Mouse (Mus musculus) monocyte, adult 5-6 weeks (primary cell): ENCODE data around the gene Zbtb48. TPM values are rescaled to one million over a fixed set of nuclear protein-coding genes. Genes with fewer than 3 reads are reported as not detected.
A peak's percentile ranks its signal among the peaks of the same experiment; 100 is the strongest.

Experiments used
- ATAC-seq: fragments of 153-309, 156-312 bp; replicated peaks from 2 replicates; pipeline ENCODE4 v1.8.0; 2017; ENCODE audit warnings: mild to moderate bottlenecking; ENCODE audit not compliant: low TSS enrichment, insufficient number of reproducible peaks, severe bottlenecking, poor library complexity, low FRiP score
- total RNA-seq: library from RNA; stranded (forward); fragments of 200-1000, 200-491, 200-594 nt; gene quantifications from 3 replicates; pipeline ENCODE4 v1.2.3, GENCODE M21; 2017

The Zbtb48 gene
- total RNA-seq, 1 experiment from 2014 or later: 10.8 TPM

GRCm38 (mm10) chr4:152008148-152008500 is 19.3 kb downstream of the Zbtb48 start:
- ATAC-seq: no peak

GRCm38 (mm10) chr4:152007481-152008147 is 19.9 kb downstream of the Zbtb48 start:
- ATAC-seq: no peak

DNA sequence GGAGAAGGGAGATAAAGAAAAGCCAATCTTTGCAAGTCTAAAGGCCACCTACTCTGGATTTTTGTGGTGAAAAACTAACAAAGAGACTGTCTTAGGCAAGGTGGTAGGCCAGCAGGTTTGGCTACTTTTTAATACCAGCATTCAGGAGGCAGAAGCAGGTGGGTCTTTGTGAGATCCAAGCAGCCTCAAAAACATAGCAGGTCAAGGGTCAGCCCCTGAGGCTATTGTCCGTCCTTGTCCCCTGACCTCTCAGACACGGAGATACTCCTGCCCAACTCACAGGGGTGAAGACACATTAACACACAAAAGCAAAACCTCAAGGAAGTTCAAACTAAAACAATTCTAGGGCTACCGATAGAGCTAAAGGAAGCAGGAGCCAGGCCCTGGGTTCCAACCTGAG is 20.7 kb downstream of the Zbtb48 start:
- ATAC-seq: no peak

- ATAC-seq: no peak
Measured at GRCm38 (mm10) chr4:152006137-152006536, 21.3 kb downstream of the Zbtb48 start.

DNA sequence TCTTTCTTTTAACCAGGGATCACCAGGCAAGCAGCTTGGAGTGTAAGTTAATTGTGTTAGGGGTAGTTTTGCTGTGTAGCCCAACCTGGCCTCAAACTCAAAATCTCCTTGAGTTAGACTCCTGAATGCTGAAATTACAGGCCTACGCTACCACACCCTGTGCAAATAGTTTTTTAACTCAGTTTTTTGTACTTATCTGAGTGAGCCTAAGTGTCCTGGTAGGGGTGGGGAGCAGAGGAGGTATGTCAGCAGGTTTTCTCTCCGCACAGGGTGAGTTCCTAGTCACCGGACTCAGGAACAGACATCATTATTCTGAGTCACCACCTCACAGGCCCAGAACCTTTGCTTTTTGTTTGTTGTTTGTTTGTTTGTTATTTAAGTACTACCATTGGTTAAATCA is 25.4 kb downstream of the Zbtb48 start:
- no peak for ATAC-seq

DNA sequence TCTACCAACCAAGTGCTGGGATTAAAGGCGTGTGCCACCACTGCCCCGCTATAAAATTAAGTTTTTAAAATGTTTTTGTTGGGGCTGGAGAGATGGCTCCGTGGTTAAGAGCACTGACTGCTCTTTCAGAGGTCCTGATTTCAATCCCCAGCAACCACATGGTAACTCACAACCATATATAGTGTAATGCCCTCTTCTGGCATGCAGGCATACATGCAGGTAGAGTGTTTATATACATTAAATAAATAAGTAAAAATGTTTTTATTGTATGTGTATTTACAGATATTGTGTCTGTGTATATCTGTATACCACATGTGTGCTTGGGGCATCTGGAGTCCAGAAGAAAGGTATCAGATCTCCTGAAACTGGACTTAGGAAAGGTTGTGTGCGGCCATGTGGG is 26.1 kb downstream of the Zbtb48 start:
- no peak for ATAC-seq

DNA sequence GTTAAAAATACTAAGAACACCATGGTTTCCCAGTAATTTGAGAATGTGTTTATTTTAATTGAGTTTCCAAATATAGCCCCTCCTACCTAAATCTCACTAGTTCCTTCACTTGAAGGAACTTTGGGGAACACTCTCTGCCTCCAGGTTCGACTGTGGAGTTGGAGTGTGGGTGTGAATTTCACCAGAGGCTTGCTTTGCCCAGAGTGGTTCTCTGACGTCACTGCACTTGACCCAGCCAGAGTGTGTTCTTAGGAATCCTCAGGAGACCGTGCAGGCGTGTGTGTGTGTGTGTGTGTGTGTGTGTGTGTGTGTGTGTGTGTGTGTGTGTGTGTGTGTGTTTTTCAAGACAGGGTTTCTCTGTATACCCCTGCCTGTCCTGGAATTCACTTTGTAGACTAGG is 26.6 kb downstream of the Zbtb48 start:
- ATAC-seq: no peak

GRCm38 (mm10) chr4:151999481-151999880 is 28.0 kb downstream of the Zbtb48 start:
- peak; percentile 21; the same call in 1 of the 2 replicates for ATAC-seq

DNA sequence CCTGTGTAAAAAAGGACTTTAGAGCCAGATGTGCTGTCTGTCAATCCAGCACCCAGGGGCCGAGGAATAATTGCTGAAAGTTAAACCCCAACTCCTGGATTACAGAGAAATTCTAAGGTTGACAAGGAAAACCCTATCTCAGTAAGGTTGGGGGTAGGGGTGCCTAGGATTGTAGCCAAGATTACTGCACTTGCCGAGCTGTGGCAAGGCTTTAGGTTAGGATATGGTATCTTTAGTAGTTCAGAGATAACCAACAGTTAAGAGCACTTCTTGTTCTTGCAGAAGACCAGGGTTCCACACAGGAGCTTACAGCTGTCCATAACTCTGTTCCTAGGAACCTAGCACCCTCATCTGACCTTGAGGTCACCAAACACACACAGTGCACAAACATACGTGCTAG is 29.8 kb downstream of the Zbtb48 start:
- no peak for ATAC-seq

GRCm38 (mm10) chr4:151996951-151997222 is 30.6 kb downstream of the Zbtb48 start:
- ATAC-seq: no peak

DNA sequence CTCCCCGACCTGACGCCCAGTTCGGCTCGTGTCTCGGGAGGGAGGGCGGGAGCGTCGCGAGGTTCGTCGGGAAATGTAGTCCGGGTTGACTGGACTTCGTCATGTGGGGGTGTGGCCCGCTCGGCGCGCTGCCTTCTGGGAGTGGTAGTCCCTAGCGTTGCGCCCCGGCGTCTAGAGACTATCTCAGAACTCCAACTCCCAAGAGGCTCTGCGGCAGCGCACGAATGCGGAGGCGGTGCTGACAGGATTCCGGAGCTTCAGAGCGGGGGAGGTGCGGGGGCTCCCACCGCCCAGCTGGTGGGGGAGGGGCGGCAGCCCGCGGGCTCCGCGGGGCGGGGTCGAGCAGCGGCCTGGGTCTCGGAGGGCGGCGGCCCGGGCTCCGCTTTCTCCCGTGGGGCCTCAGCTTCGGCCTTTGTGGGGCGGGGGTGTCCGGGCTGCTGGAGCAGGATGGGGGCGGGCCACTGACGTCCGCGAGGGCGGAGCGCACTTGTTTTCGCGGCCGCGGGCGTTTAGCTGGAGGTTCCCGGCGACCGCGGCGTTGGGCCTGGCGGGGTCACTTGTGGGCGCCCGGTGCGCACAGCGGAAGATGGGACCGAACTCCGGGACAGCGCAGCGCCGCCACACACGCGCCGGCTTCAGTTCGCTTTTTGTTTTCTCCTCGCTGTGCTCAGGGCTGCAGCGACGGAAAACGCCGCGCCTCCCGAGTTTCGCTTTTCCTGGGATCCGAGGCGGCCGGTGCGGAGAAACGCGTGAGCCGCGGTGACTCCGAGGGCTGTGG is 31.1 kb downstream of the Zbtb48 start, which contains the start of gene Phf13:
TSS of gene Phf13 (minus strand) at position 86 of the 778 bp plus-strand sequence.
- peak; percentile 97 for ATAC-seq

DNA sequence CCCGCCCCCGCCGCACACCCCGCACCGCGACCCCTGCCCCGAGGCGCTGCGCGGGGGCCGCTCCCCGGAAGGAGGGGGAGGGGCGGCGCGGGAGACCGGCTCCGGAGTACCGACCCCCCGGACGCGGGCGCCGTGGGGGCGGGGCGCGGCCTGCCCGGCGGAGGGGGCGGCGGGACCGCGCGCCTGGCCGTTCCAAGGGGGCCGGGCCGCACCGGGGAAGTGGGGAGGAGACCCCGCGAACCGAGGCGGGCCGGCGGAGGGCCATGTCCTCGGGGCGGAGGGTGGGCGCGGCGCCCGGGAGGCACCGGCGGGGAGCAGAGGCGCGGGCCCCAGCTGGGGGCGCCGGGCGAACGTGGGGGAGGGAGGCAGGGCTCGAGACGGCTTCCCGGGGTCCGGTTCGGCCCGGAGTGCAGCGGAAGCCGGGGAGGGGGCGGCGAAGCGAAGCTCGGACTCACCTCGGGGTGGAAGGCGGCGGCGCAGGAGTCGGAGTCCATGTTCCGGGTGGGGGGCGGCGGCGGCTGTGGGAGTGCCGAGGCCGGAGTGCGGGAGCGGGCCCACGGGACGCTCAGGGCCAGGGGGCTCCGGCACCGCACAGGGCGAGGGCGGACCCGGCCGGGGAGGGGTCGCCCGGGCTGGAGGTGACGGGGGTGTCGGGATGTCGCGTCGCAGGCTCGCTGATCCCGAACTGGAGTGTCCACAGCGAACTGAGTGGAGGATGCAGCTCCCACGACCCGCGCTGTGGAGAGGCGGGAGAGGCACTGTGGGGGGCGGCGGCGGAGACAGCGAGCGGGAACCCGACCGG is 31.9 kb downstream of the Zbtb48 start:
- ATAC-seq: no peak

DNA sequence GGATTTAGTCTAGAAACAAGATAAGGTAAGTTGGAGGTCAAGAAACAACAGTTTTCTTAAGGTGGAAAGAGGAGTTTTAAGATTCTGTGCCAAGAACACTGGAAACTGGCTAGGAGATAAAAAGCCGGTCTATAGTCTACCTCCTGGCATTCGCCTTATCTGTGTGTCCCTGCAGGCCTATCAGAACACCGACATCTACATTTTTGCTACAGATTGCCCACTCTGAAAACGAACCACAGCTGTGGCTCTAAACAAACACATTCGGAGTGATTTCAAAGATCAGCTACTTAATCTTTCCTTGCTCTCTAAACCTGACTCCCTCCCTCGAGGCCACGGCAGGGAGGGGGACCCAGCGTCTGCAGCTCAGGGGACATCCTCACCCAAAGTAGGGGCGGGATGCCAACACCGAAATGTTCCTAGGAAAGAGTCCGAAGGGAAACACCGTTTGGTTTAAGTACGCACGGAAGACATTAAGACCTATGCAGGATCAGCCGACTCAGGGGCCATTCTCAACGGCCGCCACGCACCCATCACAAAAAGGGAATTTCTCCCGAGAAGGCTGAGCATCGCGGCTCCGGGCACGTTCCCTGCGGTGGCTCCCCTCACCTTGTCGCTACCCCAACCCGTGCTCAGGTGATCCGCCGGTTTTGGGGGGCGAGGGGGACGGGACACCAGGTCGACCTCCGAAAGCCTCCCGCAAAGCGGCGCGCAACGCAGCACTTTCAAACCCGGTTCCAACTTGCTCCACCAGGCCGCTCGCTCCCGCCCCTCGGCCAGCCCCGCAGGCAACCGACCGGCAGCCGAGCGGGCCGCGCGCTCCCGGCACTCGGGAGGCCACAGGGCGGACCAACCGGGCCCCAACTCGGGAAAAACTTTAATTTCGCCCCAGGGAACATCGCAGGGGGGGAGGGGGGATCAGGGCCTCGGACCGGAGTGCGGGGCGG is 33.0 kb downstream of the Zbtb48 start:
- ATAC-seq: no peak

- ATAC-seq: no peak
Measured at GRCm38 (mm10) chr4:151993035-151993434, 34.4 kb downstream of the Zbtb48 start.

- no peak for ATAC-seq
Measured at GRCm38 (mm10) chr4:151992091-151992490, 35.4 kb downstream of the Zbtb48 start.

DNA sequence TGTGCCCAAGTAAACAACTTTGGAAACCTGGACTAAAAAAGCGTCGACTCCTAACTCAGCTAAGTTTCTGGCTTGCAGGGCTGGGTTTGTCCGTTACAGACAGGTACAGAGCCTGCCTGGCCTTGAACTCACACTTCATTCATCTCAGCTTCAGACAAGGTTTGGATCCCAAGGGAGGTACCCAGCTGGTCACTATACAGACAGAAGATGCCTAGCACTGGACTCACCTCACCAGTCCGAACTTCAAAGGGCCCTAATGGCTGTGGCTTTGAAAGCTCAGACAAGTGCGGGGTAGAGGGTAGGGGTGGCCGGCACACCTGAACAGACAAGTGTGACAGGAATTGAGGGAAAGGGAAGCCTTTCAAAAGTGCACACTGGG is 38.4 kb downstream of the Zbtb48 start:
- no peak for ATAC-seq

DNA sequence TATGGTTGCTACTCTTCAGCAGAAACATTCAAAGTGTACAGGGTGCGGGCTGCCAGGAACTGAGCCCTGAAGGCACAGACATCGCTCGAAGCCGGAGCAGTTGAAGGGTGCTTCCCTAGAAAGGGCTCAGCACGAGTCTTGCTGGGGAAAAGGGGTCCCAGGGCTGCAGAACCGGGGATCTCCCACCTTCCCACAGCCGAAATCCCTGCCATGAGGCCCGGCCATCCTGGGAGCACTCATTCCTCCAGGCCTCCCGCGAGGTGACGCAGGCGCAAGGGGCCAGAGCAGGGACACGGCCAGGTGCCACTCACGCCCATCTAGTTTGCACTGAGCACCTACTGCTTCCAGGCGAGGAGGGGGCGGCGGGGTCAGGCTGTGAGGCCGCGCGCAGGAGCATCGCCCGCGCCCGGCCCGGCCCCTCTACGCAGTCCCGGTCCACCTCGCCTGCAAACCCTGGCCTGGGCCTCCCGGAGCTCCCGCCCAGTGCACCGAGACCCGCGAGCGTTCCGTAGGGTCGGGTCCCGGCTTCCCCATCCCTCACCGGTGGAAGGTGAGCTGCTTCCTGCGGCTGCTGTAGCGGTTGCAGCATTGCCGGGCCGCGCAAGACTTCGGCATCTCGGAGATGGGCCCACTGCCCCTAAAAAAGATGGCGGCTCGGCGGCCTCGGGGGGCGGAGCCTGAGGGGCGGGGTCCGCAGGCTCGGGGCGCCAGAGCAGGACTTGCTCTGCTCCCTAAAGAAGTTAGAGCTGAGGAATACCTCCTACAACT is 38.9 kb downstream of the Zbtb48 start, which contains the start of gene Thap3:
TSS of gene Thap3 (minus strand) at position 656 of the 768 bp plus-strand sequence.
- ATAC-seq: 0 out of 2 replicates have a peak, but pooled peaks have one; percentile 45

DNA sequence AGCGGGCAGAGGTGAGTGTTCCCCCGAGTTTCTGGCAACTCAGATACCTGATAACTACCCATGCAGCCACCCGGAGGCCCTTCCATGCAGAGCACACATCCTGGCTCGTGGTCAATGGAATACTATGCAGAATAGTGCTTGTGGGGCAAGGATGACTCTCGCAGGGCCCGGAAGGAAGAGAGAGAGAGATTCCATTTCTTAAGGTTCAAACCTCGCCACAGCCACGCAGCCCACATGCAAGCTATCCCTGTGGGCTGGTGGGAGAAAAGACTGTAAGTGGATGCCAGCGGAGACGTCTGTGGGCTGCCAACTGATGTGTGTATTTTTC is 39.5 kb downstream of the Zbtb48 start:
- no peak for ATAC-seq
